Mouse (Mus musculus) brain, adult 2 months (tissue): ENCODE measurements around the gene Arrb1.
"Not testable (repeated sequence)": the region's sequence is repeated elsewhere in the genome, so short reads cannot be mapped to it uniquely, and the experiment has no call there.

ENCODE experiments used
- DNase-seq: peaks from one replicate; pipeline ENCODE4 v3.0.0; 2011; ENCODE audit warnings: low read depth, low spot score

Gene Arrb1

GRCm38 (mm10) chr7:99534901-99535735 lies at the start of gene Arrb1:
Gene Arrb1, plus strand, starts transcription at chr7:99535466.
- peak; percentile 96 for DNase-seq

GRCm38 (mm10) chr7:99489708-99490107 lies 45.6 kb upstream of the Arrb1 start:
- DNase-seq: no peak

GRCm38 (mm10) chr7:99499128-99499527 lies 36.1 kb upstream of the Arrb1 start:
- no peak for DNase-seq

GRCm38 (mm10) chr7:99500201-99500600 lies 35.1 kb upstream of the Arrb1 start:
- DNase-seq: peak; percentile 91

- no peak for DNase-seq
Measured at GRCm38 (mm10) chr7:99500655-99501054, 34.6 kb upstream of the Arrb1 start.

GRCm38 (mm10) chr7:99501148-99501547 lies 34.1 kb upstream of the Arrb1 start:
- DNase-seq: no peak

GRCm38 (mm10) chr7:99504556-99504955 lies 30.7 kb upstream of the Arrb1 start:
- DNase-seq: no peak

GRCm38 (mm10) chr7:99508187-99508586 lies 27.1 kb upstream of the Arrb1 start:
- not testable (repeated sequence) for DNase-seq

GRCm38 (mm10) chr7:99510087-99510501 lies 25.2 kb upstream of the Arrb1 start:
- DNase-seq: peak; percentile 89

- no peak for DNase-seq
Measured at GRCm38 (mm10) chr7:99516092-99516813, 19.0 kb upstream of the Arrb1 start.

GRCm38 (mm10) chr7:99516814-99517157 lies 18.5 kb upstream of the Arrb1 start:
- no peak for DNase-seq

GRCm38 (mm10) chr7:99518954-99519644 lies 16.2 kb upstream of the Arrb1 start:
- no peak for DNase-seq

GRCm38 (mm10) chr7:99523121-99523520 lies 12.1 kb upstream of the Arrb1 start:
- no peak for DNase-seq

- no peak for DNase-seq
Measured at GRCm38 (mm10) chr7:99523837-99524236, 11.4 kb upstream of the Arrb1 start.

GRCm38 (mm10) chr7:99528547-99528946 lies 6.7 kb upstream of the Arrb1 start:
- DNase-seq: no peak

- peak; percentile 84 for DNase-seq
Measured at GRCm38 (mm10) chr7:99529410-99529809, 5.9 kb upstream of the Arrb1 start.

- no peak for DNase-seq
Measured at GRCm38 (mm10) chr7:99531408-99531970, 3.8 kb upstream of the Arrb1 start.

- DNase-seq: no peak
Measured at GRCm38 (mm10) chr7:99532526-99532925, 2.7 kb upstream of the Arrb1 start.

- peak; percentile 48 for DNase-seq
Measured at GRCm38 (mm10) chr7:99533600-99533999, 1.7 kb upstream of the Arrb1 start.

GRCm38 (mm10) chr7:99534501-99534900 lies 765 bp upstream of the Arrb1 start:
- DNase-seq: no peak

GRCm38 (mm10) chr7:99535741-99536501 lies 655 bp downstream of the Arrb1 start:
- peak; percentile 71 for DNase-seq
